Mouse (Mus musculus) activated CD4-positive, CD25-positive, alpha-beta regulatory T cell, adult 4 months (primary cell): ENCODE measurements around the gene Simc1. TPM values are rescaled to one million over a fixed set of nuclear protein-coding genes. Genes with fewer than 3 reads are reported as not detected.
"Not testable (repeated sequence)": the region's sequence is repeated elsewhere in the genome, so short reads cannot be mapped to it uniquely, and the experiment has no call there.

Experiments
- ATAC-seq: one replicate; pipeline ENCODE4 v1.8.0; 2017
- polyA plus RNA-seq, 2 experiments: library from polyadenylated mRNA; unstranded; fragments of 100-300 nt; shearing (Covaris generic); gene quantifications; one replicate each; pipeline ENCODE4 v1.2.1; 2017

Gene Simc1
- 1 to 10 TPM; 6.7 to 7.9 TPM for polyA plus RNA-seq

DNA sequence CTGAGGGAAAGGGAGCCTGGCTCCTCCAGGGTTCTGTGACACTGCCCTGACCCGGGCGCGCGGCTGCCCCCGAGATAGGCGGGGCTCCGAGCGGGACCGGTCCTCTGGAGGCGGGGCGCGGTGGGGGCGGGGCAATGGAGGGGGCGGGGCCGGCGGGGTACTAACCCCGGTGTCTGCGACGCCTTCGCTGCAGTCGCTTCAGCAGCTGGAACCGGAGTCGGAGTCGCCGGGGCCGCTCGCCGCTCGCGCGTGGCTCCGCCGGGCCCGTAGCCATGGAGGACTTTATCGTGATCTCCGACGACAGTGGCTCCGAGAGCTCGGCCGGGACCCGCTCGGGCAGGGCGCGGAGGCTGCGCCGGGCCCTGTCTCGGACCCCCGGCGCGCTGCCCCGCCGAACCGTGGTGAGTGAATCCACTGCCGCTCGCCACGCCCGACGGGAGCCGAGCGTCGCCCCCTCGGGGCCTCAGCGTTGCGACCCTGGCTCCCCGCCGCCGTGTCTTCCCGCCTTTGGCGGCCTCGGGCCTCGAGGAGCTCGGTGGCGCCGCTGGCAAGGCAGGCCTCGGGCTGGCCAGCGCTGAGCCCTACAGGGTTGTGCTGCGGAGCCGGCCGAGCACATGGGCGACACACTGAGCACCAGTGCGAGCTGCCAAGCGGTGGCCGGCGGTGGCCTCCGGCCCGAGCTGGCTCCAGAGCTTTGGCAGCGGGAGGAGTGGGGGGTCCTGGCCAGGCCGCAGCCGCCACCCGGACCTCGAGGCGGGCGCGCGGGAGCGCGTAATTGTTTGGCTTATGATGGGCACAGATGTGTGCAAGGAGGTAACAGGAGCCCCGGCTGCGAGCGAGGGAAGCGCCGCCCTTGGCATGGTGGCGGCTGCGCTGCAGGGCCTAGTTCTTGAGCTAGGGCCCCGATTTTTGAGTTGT, at the start of gene Simc1:
TSS of gene Simc1 (plus strand) at position 176 of the 918 bp plus-strand sequence.
- peak; percentile 74 for ATAC-seq

DNA sequence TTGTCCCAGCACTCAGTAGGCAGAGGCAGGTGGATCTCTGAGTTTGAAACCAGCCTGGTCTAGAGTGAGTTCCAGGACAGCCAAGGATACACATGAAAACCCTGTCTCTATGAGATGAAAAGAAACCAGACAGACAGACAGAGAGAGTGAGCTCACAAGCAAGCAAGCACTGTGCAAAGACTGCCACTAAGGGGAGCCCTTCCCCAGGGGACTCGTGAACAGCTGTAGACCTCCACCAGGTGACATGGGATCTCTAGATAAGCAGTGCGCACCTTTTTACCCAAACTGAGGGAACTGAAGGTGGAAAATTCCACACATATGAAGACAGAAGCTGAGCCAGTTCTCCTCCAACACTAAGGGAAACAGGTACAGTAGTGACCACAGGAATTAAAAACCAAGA, 46.5 kb upstream of the Simc1 start:
- ATAC-seq, result peak; percentile 66

DNA sequence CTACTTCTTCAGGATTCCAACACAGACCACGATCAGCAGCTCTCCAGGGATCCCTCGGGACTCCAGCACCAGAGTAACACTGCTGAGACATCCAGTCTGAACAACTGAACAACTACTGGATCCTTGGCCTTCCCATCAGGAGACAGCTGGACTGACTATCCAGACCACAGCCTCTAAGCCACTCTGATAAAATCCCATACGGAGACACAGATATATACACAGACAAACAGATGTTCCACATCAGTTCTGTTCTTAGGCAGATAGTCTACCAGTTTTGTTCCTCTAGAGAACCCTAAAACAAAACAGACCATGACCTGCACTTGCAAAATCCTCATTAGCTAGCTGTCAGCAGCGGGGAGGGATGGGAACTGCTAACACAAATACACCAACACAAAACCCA, 44.3 kb upstream of the Simc1 start:
- no peak for ATAC-seq

DNA sequence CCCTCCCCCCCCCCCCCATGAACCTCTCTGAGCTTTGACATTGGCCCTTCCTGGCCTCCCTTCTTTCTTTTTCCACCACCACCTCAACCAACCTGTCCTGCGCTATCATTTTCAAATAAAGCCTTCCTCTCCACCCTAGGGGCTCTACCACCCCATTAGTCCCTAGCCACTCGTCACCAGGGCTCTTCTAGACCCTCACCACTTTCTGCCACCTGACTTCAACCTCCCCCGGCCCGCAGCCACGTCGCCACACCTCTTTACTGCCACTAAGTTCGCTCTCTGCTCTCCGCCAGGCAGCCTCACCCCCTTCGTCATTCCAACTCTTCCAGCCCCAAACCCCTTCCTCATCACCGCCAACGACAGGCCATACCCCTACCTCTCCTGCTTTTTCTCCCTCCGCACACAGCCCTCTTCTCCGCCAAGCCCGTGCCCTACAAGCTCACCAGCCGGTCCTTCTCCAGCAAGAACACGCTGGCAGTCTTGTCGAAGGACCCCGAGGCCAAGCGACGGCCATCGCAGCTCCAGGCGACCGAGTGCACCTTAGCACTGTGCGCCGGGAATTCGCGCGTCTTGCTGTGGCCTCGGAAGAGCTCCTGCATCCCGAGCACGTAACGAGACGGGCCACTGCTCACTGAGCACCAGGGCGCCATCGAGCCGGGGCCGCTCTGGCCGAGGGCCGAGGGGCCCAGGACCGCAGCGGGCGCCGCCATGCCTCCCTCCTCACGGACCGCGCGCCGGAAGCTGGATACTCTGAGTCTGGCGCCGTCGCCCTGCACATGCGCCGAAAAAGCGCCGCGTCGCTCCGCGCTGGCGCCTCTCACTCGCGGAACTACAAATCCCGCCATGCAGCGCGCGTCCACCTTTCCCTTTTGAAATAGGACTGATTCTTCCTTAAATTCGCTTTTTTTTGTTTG, 35.2 kb upstream of the Simc1 start, which contains the start of gene Thoc3:
TSS of gene Thoc3 (minus strand) at position 752 of the 914 bp plus-strand sequence.
- peak; percentile 98 for ATAC-seq

DNA sequence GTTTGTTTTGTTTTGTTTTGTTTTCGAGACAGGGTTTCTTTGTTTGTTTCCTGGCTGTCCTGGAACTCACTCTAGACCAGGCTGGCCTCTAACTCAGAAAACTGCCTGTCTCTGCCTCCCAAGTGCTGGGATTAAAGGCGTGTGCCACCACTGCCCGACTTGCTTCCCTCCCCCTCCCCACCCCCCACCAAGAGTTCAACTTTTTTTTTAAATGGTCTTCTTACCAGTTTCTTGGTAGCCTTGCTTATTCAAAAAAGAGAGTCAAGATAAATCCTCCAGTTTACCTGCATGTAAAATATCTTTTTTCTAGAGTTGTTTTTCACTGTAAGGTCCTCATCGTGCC, 34.6 kb upstream of the Simc1 start:
- peak; percentile 34 for ATAC-seq

DNA sequence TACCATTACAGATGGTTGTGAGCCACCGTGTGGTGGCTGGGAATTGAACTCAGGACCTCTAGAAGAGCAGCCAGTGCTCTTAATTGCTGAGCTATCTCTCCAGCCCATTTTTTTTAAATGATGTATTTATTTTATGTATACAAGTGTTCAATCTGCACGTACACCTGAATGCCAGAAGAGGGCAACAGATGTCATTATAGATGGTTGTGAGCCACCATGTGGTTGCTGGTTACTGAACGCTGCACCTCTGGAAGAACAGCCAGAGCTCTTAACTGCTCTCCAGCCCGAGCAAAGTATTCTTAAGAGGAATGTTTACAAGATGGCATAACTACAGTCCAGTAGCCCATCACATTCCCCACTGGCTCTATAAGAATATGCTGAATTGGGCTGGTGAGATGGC, 31.6 kb upstream of the Simc1 start:
- ATAC-seq, result no peak

DNA sequence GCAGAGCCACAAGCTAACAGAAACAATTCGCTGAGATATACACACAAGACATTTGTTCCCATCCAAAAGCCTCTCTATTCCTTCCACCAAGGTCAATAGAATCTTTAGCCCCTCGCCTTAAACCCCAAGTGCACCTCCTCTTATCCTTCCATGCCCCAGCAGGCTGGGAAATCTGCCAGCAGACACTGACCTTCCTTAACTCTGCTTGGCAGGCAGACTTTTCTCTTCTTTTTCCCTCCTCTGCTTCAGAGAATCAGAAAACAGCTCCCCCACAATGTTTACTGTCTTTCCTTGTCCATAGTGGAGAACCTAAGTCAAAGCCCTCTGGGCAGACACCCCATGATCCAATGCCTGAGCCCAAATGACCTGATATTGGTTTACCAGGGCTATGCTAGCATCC, 28.6 kb upstream of the Simc1 start:
- ATAC-seq, result no peak

DNA sequence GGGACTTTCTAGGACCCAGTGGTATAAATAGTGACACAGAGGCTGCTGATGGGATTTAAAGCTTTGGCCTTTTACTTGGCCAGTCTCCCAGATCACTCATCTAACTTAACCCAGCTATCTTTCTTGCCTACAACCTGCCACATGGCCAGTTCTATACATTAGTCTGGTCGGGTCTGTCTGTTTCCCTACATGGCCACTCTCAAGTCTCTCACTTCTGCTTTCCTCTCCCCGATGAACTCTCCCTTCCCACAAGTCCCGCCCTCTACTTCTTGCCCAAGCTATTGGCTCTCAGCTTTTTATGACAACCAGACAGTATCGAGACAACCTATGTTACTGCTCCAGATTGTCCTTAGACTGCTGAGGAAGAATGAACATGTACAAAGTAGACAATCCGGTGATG, 27.9 kb upstream of the Simc1 start:
- ATAC-seq, result no peak

DNA sequence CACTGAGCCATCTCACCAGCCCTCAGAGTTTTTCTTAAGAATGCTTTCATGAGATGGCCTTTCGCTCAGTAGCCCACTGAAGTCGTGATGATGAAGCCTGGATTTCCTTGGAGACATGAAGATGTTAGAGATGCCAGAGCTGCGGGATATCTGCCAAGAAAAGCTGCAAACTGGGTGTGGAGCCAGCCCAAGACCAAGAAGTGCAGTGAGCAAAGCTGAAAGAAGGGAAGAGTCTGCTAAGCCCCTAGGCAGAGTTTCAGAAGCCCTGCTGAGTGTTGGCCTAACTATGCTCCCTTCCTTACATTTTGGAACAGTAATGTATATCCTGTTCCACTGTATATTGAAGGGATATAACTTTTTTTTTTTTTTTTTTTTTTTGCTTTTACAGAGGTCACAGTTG, 24.3 kb upstream of the Simc1 start:
- no peak for ATAC-seq

DNA sequence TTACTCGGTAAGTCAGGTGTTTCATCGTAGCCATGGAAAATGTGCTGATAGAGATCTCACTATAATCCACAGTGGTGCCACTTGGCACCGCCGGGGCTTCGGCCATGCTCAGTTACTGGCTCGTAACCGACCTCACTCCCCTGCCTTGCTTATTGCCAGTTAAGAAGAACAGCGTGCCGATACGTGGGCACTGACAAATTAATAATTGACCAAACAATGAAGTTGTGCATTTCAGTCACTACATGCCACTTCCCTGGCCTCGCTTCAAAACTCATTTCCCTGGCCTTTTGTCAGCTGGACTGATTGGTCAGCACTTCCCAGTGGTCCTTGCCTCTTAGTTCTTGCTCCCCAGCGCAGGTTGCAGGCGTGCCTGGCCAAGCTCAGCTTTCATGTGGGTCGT, 22.1 kb upstream of the Simc1 start:
- no peak for ATAC-seq

DNA sequence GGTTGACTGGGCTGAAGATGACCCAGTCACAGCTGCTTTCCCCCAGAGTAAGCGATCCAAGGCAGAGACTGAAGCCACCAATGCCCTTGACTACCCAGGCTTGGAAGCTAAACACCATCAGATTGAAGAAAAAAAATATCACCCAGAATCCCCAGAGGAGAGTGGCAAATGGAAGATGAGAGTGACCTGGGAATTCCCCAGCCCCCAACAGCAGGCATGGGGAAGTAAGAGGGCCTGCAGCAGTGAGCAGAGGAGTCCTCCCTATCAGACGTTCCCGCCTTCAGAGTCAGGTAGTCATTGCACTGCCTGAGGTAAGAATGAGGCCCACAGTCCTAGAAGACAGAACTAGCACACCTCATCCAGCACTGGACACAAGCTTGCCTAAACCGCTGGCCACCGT, 13.2 kb upstream of the Simc1 start:
- ATAC-seq, result no peak

DNA sequence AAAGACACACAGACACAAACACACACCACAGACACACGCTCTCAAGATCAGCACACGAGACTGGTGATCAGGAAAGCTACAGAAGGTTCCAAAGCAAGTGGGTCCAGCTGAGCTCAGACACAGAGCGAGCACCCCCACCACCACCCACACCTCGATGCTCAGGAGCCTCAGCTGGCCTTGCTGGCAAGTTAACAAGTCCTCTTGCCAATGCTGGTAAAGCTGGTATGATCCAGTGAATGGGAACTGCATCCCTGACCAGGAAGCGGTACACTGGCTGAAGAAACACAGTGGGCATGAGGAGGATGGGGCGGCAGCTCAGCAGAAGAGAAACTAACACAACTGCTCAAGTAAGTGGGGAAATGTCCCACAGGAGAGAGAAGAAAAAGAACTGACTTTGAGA, 12.2 kb upstream of the Simc1 start:
- no peak for ATAC-seq

DNA sequence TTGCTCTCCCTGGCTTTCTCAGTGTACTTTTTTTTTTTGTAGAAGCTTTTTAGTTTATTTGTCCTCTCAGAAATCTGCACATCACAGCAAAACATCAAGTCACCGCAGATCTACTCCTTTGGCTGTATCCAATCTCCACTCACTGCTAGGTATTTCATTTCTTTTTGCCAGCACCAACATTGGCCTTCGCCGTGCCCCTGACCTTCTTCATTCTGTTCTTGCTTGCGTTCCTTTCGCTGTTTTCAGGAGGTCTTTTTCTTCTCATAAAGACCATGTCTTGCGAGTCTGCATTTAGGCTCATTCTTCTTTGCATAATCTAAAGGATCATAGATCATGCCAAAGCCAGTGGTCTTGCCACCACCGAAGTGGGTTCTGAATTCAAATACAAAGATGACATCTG, 4.0 kb upstream of the Simc1 start:
- not testable (repeated sequence) for ATAC-seq

DNA sequence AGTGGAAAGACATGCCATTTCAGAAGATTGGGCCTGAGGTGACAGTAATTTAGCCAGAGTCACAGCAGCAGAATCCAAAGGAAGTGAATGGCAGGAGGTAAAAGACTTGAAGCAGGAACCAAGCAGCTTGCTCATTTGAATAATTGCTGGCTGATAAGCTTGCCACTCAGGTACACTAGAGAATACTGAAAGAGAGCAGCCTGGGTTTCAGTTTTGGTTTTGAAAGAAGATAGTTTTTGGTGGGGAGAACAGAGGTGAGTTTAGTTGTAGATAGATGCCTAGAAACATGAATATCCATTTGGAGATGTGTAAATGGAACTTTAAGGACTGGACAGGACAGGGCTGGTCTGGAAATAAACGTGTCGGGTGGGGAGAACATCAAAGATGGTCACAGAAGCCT, 2.2 kb upstream of the Simc1 start:
- ATAC-seq, result peak; percentile 36

DNA sequence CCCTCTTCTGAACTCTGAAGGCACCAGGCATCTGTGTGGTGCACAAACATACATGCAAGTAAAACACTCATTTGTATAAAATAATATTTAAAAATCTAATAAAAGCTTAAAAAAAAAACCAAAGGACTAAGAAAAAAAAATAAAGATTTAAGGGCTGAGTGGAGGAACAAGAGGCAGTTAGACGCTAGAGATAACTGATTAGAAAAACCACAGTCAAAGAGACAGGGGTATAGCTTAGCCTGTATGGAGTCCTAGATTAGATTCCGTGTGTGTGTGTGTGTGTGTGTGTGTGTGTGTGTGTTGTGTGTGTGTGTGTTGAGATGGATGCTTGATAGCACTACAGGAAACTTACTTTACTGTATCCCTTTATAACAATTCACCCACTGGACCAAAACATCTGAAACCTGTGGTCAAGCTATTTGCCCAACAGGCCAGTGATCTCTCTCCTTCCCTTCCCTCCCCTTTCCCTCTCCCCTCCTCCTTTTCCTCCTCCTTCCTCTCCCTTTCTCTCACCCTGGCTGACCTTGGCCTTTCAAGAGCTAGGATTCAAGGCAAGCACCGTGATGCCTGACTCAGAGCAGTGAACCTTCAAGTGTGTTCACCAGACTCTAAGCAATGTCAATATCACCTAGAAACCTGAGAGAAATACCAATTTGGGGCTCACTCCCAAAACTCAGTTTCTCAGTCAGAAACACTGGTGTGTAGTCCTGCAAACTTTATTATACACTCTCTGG, 1.5 kb upstream of the Simc1 start:
- no peak for ATAC-seq

DNA sequence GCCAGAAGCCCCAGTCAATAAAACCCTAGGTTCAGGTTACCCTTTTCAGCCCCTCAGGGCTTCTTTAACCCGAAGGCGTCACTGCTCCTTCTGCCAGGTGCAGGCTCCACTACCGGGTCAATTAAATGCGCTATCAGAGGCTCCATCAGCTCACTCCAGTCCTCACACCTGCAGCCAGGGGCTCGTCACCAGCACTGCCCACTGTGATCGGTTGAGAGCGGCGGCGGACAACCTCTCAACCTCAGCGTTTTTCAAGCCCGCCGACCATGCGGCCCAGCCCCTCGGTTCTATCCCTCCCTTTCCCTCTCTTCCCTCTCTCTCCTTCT, 338 bp upstream of the Simc1 start:
- ATAC-seq, result peak; percentile 4

DNA sequence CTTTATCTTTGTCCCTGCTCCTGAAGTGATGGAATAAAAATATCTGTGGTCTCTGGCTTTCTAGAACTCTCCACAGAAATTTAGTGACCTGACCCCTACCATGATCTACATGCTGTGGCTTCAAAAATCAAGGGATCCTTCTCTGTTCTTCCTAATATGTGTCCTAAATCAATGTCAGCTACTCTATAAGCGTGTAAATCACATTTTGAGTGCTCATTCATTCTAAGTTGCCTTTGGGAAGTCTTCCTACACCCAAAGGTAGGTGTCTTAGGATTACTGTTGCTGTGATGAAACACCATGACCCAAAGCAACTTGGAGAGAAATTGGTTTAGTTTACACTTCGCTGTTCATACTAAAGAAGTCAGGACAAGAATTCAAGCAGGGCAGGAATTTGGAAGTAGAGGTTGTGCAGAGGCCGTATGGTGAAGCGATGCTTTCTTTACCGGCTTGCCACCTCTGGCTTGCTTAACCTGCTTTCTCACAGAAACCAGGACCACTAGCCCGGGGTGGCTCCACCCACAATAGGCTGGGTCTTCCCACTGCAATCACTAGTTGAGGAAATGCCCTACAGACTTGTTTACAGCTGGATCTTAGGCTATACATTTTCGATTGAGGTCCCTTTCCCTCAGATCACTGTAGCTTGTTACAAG, 1.2 kb downstream of the Simc1 start:
- no peak for ATAC-seq

DNA sequence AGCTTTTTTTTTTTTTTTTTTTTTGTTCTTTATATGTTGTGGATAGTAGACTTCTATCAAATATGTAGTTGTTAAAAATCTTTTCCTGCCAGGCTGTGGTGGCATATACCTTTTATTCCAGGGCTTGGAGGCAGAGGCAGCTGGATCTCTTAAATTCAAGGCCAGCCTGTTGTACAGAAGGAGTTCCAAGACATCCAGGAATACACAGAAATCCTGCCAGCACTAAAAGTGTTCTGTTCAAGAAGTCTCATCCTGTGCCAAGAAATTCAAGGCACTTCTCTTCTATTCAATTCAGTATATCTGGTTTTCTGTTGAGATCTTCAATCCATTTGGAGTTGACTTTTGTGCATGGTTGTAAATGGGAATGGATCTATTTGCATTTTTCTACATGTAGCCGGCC, 2.3 kb downstream of the Simc1 start:
- ATAC-seq, result no peak

DNA sequence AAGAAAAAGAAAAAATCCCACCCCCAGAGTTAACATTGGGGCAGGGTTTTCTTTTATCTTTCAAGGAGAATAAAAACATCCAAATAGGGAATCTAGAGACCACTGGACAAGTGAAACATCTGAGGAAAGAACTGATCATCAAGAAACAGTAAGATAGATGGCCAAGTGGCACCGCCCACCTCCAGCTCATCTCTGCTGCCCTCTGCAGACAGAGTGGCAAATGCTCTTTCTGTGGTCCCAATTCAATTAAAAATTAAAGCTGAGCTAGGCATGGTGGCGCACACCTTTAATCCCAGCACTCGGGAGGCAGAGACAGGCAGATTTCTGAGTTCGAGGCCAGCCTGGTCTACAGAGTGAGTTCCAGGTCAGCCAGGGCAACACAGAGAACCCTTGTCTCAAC, 16.6 kb downstream of the Simc1 start:
- ATAC-seq, result no peak

DNA sequence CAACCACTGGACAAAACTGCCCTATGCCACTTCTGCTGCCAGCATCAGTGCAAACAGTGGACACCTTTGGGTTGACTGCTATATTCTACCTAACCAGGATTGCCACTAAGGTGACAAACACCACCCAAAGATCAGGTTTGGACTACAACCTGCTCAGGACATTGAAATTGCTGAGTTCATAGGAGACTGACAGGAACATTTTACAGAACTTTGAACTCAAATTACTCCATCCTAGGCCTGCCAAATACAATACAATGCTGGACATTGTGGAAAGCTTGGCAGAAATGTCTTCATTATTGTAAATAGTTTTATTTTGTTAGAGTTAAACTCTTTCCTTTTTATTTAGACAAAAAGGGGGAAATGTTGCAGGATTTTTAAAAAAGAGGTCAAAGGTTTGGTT, 17.6 kb downstream of the Simc1 start:
- ATAC-seq, result no peak

DNA sequence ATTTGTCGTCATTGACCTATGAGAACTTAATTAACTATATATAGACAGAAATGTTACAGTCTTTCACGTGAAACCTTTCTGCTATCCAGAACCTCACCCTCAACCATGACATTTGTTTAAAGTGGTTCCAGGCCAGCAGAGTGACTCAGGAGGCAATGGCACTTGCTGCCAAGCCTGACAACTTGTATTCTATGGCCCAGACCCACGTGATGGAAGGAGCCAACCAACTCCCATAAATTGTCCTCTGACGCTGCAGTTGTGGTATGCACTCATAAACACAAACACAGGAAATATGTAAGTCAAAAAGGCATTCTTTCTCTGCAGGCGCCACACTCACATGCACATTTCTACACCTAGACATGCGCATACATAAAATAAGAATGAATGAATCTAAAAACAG, 23.6 kb downstream of the Simc1 start:
- ATAC-seq, result no peak

DNA sequence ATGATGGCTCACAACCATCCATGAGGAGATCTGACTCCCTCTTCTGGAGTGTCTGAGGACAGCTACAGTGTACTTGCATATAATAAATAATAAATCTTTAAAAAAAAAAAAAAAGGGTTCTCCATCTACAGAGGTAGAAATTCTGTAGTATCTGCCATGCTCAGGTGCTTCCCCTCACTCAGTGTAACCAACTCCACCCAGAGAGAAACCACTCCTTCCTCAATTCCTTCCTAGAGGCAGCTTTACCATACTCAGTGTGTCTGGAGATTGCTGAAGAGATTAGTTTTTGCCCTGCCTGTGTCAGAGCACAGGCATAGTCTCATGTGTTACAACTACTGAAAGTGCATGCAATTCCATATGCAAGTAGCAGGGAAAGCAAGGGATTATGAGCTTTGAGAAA, 28.6 kb downstream of the Simc1 start:
- no peak for ATAC-seq

DNA sequence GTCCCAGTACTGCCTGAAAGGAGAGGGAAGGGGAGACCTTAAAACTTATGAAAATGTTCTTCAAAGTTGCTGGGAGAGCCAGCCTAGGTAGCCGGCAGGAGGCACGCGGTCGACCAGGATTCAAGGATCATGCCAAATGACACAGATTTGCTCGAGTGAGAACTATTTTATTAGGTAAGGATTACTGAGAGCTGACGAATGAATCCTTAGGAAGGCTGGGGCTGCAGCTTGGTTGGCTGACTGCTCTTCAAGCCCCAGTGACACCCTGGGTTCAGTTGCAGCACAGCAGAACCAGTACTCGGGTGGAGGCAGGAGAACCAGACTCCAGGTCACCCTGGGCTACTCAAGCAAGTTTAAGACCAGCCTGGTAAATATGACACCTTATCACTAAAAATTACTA, 44.5 kb downstream of the Simc1 start:
- ATAC-seq, result no peak
